Mouse (Mus musculus) heart, postnatal 14 days (tissue): ENCODE results near the gene Dus3l. TPM values are rescaled to one million over a fixed set of nuclear protein-coding genes. Genes with fewer than 3 reads are reported as not detected.

ENCODE experiments used
- DNase-seq, 2 experiments: peaks; one replicate each; pipeline ENCODE4 v3.0.0; 2021 to 2022
- intact Hi-C: fragments of 180-260 bp; cut with DNase I; formaldehyde crosslinking; loops from one replicate; pipeline ENCODE4 v1.15.1; 2025
- total RNA-seq, 2 experiments: library from RNA; stranded (reverse); gene quantifications; 2 replicates each; pipeline ENCODE4 v1.2.3; 2021

Gene Dus3l
- total RNA-seq, 2 experiments from 2014 or later: 19.6 to 21.6 TPM

DNA sequence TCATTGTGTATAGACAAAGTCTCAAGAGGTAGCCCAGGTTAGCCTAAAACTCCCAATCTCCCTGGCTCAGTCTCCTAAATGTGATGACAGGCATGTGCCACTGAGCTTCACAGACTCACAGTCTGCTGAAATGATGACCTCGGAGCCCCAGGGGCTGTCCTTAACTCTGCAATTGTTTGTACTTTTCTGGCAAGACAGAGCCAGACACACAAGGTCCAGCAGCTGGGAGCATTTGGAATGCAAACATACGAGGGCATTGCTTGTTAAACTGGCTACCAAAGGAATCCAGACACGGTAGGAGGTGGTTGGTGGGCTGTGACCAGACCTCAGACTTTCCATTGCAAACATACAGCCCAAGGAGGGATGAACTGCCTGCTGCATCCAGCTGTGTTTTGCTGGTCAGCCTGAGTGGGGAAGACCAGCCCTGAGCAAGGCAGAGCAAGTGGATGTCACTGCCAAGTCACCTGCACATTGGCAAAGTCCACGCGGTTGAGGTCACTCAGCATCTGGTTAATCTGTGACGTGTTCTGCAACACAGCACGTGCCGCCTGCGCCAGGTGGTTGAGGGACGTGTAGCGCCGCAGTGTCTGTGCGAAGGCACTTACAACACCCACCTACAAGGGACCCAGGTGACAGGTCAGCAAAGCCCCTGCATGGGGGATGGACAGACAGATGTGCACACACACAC lies 15.9 kb downstream of the Dus3l start:
- intact Hi-C loops: no loop called here
- no peak for DNase-seq

DNA sequence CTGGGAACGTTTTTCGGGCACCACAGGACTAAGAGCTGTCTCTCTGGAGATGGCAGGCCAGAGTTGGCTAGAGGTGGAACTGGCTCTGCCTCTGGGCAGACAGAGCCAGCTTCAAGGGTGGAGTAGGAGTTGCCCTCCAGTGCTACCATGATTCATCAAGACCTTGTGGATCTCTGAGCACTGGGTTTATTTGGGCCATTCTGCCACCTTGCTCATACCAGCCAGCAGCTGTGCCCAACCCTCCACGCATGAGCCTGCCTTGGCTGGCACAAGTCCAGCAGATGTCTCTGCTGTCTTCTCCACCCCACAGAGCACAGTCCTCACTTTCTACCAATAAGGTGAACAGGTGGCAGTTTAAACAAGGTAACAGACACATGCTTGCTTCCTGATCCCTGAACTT lies 24.3 kb downstream of the Dus3l start:
- no peak for DNase-seq
- intact Hi-C loops: no loop called here

DNA sequence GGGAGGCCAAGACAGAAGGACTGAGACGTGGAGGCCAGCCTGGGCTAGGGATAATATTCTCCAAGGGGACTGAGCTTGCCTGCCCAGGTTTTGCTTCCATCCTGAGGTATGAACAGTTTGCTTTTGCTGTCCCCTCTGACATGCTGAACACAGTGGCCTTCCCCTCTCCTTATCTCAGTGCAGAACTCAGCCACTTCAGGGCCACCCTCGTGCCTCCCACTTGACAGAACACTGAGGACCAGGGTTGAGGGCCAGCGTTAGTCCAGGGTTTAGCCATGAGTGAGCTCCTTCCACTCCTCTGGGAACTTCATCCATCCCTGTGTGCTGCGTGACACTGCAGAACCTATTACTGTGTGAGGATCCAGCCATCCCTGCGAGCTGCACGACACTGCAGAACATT lies 24.7 kb downstream of the Dus3l start:
- intact Hi-C loops: no loop called here
- no peak for DNase-seq

DNA sequence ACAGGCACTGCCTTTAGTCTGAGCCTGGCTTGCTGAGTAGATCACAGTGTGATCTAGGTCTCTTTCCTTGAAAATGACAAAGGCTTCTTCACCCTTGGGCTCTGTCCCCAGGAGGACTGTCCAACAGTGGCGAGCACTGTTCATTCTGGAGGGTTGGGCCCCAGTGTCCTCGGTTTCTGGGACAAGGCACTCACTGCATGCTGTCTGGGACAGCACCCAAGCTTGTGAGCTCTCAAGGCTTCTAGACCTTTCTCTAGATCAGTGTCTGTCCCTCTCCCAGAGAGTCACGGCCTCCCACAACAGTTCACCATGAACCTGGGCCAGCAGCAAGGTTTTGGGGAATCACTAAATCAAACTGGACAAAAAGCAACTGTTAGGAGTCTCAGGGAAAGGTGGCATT lies 28.0 kb downstream of the Dus3l start:
- intact Hi-C loops: no loop called here
- no peak for DNase-seq

DNA sequence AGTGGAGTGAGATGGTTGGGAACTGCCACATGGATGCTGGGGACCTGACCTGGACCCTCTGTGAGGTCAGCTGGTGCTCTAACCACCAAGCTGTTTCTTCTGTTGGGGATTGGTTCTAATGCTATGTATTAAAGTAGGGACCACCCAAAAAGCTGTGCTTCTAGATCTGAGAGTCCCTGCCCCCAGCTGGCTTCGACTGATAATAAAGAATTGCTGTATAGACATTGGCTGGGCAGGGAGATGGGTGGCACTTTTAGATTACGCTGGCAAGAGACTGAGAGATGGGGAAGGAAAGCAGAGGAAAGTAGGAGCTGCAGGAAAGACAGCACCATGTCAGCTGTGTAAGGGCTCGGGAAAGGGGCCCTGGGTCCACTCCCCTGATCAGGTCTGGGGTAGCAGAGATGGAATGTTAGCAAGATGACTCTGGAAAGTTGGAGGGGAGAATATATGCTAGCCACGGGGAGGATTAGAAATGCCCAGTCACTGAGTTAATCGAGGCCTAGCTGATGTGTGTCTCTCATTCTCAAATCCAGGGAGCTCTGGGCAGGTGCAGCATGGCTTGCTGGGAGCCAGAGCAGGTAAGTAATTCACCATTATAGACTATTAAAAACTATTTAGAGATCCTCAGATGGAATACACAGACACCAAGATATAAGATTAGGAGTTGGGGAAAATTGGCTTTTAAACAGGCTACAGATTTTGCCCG lies 29.2 kb downstream of the Dus3l start:
- intact Hi-C loops: no loop called here

DNA sequence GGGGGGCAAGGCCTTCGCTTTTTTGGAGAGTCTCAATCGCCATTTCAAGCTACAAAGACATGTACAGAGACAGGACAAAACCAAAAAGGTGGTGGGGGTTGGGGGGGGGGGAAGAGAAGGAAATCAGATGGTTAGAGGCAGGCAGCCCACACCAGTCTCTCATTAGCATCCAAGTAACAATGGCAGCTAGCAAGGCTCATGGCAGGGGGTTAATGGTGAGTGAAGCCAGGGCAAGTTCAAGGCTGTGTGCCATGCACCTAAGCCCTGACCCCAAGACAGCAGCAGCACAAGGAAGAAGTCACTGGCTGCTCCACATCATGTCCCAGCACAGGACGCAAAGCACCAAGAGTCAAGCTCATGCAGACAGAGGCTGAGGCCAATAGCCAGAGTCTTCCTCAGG lies 34.7 kb downstream of the Dus3l start:
- intact Hi-C loops: no loop called here
- no peak for DNase-seq

More for the DNA sequence above, 29.2 kb downstream of the Dus3l start:
- DNase-seq: no peak

DNA sequence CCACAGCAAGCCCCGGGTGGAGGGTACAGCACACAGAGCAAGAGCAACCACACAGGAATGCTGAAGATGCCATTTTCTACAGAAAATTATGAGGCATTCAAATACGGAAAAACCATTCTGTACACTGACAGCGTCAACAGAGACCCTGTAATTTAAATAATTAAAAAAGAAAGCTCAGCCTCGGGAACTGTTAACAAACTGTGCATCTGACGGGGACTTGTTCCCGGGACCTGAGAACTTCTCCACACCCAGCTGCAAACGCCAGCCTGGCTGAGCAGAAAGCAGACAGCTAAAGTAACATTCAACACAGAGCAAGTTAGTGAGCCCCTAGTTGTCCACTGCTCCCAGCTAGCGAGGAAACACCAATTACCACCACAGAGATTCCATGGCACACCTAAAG lies 37.5 kb downstream of the Dus3l start:
- intact Hi-C loops: loop anchor here (10.0 kb wide), 1 partner anchor 533 kb away; no protein-coding TSS in a partner anchor

DNA sequence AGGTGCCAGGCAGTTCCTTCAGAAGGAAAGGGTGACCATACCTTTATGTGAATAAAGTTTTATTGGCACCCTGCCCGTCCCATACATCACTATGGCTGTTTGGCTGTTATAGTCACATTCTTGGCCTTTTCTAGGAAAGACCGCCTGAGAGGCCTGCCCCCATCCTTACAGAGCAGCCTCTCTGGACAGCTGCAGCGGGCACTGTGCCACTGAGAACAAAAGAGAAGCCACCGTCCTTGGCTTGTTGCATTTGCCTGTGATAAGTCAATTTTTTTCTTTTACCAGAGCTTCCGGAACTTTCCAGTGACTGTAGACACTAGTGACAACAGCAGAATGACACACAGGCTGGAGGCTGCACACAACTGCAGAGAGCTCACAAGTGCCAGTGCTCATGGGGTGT lies 40.4 kb downstream of the Dus3l start:
- no peak for DNase-seq
- intact Hi-C loops: loop anchor here (5.0 to 10.0 kb wide), 3 partner anchors 37 to 530 kb away; partner anchors contain the start of gene Mllt1

More for the DNA sequence above, 37.5 kb downstream of the Dus3l start:
- no peak for DNase-seq

DNA sequence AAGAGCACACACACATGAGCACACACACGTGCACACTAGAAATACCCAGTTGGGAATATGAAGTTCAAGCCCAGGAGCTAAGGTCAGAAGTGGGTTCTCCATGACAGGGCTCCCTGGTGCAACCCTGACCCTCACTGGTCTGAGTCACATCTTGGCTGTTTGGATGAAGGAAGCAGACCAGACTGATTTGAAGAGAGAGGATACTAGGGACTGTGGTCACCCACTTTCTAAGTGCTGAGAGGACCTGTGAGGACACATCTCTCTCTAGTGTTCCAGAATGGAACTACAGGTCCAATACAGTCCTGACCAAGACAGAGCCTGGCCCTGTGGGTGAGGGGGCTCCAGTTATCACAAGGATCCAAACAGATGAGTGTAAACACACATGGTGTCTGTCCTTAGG lies 41.2 kb downstream of the Dus3l start:
- DNase-seq: no peak
- intact Hi-C loops: loop anchor here (5.0 to 10.0 kb wide), 3 partner anchors 37 to 529 kb away; partner anchors contain the start of gene Mllt1

DNA sequence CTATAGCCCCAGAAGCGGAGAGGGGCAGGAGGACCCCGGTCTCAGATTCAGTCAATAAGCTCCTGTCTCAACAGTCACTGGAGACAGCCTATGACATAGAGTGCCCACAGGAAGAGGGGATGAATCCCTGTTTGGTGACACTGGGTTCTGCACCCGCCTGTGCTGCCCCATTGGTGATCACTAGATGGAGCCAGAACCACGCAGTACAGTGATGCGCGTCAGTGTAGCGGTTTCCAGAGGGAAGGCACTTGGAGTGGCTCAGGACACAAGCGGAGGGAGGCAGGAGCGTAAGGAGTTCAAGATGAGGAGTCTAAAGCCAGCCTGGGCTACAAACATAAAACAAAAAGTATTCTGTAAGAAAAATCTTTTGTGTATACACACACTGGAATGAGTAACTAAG lies 44.0 kb downstream of the Dus3l start:
- peak; percentile 78 to 87 for DNase-seq
- intact Hi-C loops: loop anchor here (2.0 to 10.0 kb wide), 6 partner anchors 34 to 526 kb away; partner anchors contain the start of gene Mllt1

DNA sequence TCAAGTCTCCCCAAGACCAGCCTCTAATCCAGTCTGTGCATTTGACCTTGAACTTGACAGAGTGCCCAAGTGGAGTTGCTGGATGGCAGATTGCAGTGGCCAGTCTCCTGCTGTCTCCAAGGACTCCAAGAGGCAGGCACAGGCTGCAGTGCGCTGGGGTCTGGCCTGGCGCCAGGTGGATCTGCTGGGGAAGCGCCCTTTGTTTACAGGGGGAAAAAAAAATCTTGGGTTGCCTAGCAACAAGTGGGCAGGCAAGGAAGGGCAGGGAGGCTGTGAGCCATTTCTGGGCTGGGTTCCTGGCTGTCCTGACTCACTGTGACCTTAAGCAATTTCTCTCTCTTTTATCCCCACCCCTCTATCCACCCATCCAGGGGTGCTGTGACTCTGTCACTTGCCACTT lies 45.7 kb downstream of the Dus3l start:
- intact Hi-C loops: no loop called here
- peak; percentile 91 to 94 for DNase-seq

DNA sequence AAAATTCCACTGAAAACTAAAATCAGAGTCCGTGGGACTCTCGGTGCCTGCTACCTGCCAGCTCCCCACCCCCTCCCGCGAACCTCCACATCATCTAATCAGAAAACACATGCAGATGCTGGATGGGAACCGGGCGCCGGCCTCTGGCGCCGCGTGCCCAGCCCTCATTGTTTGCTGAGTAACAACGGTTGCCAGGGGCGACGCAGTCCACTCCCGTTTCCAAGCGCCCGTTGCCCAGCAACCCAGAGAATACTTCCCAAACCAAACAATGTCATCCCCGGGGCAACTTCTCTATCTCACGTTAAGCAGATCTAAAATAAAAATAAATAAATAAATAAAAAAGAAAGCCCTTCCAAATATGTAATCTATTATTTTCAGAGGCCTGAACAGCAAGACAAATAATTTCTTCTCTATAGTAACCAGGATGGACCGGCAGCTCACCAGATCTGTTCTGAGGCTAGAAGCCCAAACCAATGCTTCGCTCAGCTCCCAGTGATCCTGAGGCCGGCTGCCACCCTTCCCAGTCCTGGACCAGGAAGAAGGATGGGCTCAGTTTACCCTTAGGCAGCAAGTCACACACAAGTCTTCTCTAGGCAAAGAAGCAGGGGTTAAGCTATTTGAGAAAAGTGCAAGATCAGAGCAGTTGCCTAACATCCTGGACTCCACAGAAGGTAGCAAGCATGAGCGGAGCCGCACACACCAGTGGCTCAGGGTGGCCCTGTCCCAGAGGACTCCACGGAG lies 49.9 kb downstream of the Dus3l start:
- intact Hi-C loops: no loop called here
- DNase-seq: peak; percentile 89 to 90

DNA sequence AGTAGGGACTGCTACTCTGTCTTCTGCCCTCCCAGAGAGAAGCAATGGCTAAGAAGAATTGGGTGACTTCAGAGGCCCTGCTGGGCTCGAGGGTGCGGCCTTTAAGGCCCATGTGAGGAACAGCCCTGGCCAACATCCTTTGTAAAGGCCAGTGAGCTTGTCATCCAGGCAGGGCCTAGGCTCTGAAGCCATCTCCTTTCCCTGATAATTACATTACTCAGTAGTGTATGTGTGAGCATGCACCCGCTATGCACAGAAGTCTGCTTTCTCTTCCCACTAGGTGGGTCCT lies 50.4 kb downstream of the Dus3l start:
- DNase-seq: no peak
- intact Hi-C loops: no loop called here

DNA sequence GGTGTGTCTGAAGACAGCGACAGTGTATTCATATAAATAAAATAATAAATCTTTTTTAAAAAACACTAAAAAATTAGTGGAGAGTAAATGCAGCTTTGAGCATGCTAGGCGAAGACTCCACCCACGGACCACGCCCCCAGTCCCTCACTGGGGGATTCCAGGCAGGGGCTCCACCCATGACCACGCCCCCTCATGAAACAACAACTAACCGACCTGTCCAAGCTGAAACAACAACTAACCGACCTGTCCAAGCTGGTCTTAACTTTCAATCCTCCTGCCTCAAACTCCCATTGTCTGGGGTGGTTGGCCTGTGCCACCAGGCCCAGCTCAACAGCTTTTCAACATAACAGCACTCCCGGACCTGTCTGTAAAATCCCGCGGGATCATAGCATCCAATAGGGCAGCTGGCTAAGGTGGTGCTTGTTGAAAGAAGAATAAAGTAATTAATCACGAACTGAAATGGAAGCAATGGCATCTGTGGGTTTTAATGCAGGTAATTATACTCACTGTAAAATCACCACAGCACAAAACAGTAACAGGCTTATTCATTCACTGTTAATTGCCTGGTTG lies 53.6 kb downstream of the Dus3l start:
- intact Hi-C loops: no loop called here

DNA sequence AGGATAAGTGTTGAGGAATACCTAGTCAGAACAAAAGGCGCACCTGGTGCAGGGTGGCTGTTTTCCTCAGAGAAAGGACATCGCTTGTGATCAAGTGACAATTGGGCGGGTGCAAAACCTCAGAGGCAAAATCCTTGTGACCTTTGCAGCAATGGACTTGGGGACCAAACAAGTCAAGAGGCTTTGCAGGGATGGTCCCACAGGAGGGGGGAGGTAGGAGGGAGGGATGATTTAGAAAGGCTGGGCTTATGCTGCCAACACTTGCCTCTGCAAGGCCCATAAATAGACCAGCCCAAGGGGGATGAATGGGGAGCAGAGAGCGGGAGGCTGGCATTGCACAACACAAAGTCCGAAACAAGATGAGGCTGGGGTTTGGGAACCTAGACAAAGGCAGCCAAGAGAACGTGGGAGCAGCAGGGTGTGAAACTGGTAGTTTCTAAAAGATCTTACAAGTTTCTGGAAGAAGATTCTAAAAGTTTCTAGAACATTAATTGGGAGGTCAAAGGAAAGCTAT lies 54.5 kb downstream of the Dus3l start:
- intact Hi-C loops: no loop called here
- no peak for DNase-seq

More for the DNA sequence above, 53.6 kb downstream of the Dus3l start:
- DNase-seq: no peak

Other genes starting within 250 kb of the Dus3l start
- under 1 TPM; 0.43 to 0.51 TPM for gene Gm20219, start 210.4 kb upstream of the Dus3l start, total RNA-seq
- gene Safb2, start 180.2 kb upstream of the Dus3l start, total RNA-seq: 10 to 100 TPM; 62.2 to 65.6 TPM
- 10 to 100 TPM; 78.1 to 88.8 TPM for gene Safb, start 179.9 kb upstream of the Dus3l start, total RNA-seq
- gene 2410015M20Rik, start 155.0 kb upstream of the Dus3l start, total RNA-seq: 100 to 1,000 TPM; 347 to 349 TPM
- 100 to 1,000 TPM; 717 to 746 TPM for gene Rpl36, start 151.3 kb upstream of the Dus3l start, total RNA-seq
- gene Lonp1, start 137.9 kb upstream of the Dus3l start, total RNA-seq: 100 to 1,000 TPM in 1 of 2 experiments, 10 to 100 TPM in 1; 97.3 to 104 TPM
- gene Catsperd, start 136.6 kb upstream of the Dus3l start, total RNA-seq: not detected
- 10 to 100 TPM; 41.8 to 44.7 TPM for gene Ranbp3, start 91.5 kb upstream of the Dus3l start, total RNA-seq
- 100 to 1,000 TPM; 796 to 811 TPM for gene Ndufa11, start 47.0 kb upstream of the Dus3l start, total RNA-seq
- 1 to 10 TPM; 5.3 to 7.6 TPM for gene Vmac, start 46.7 kb upstream of the Dus3l start, total RNA-seq
- gene Nrtn, start 7.2 kb upstream of the Dus3l start, total RNA-seq: 10 to 100 TPM; 19.7 to 20.0 TPM
- gene Prr22, start 5.5 kb downstream of the Dus3l start, total RNA-seq: under 1 TPM; 0.48 to 0.49 TPM
- gene Rfx2, start 66.3 kb downstream of the Dus3l start, total RNA-seq: 1 to 10 TPM; 4.3 to 6.0 TPM
- gene Acsbg2, start 109.7 kb downstream of the Dus3l start, total RNA-seq: not detected
- gene 1700061G19Rik, start 110.7 kb downstream of the Dus3l start, total RNA-seq: not detected
- gene Mllt1, start 170.7 kb downstream of the Dus3l start, total RNA-seq: 10 to 100 TPM; 22.0 to 22.7 TPM
- gene Acer1, start 217.4 kb downstream of the Dus3l start, total RNA-seq: not detected
- gene Clpp, start 225.5 kb downstream of the Dus3l start, total RNA-seq: 10 to 100 TPM; 57.3 to 64.0 TPM
- 10 to 100 TPM; 49.6 to 52.8 TPM for gene Alkbh7, start 232.6 kb downstream of the Dus3l start, total RNA-seq
- gene Pspn, start 235.3 kb downstream of the Dus3l start, total RNA-seq: not detected
- gene Gtf2f1, start 246.5 kb downstream of the Dus3l start, total RNA-seq: 10 to 100 TPM; 22.0 to 23.6 TPM
- not detected for gene Gm17949, start 246.7 kb downstream of the Dus3l start, total RNA-seq